Mouse (Mus musculus): ENCODE results near the gene Lca5.

Lca5 gene

DNA sequence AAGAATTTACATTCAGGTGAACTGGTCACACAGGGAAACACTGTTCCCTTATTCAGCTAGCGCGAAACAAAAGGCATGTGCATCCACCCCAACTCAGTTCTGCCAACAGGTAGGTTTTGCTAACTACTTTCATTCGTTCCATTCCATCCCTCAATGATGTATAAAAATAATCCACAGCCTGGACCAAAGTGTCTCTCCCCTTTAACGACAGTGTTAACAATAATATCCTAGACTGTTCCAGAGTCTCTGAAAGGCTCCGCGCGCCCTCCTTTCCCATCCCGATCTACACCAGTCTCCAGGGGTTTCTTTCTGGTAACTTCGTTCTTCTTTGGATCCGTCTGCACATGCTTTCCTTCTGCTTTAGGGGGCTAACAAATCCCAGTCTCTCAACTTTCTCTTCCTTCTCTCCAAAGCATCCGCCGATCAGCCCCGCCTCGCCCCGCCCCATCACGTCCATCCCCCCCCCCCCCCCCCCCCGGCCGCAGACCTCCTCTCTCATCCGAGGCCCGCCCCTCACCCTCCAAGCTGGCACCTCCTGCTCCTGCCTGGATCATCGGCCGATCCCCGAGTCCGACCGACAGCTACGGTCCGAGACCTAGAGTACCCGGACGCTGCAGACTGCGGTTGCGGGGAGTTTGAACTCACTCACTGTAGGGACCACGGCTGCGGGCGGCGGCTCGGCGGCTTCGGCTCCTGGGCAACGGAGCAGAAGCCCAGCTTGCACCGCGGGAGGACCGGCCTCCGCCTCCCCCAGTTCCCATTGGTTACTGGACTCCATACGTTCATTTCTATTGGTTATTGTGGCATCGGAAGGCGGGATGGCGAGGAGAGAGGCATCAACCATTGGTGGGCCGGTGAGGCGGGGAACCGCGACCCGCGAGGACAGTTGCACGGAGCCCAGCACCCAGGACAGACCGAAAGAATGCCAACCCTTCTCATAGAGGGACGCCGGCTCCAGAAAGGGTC lies at the start of gene Lca5:
TSS of gene Lca5 (minus strand) at position 736 of the 966 bp plus-strand sequence.
- peak; percentile 94 for DNase-seq (ENCODE audit: extremely low spot score, low spot score)

- DNase-seq (ENCODE audit: extremely low spot score, low spot score): no peak
Observed at GRCm38 (mm10) chr9:83488491-83489210, 47.7 kb upstream of the Lca5 start.

DNA sequence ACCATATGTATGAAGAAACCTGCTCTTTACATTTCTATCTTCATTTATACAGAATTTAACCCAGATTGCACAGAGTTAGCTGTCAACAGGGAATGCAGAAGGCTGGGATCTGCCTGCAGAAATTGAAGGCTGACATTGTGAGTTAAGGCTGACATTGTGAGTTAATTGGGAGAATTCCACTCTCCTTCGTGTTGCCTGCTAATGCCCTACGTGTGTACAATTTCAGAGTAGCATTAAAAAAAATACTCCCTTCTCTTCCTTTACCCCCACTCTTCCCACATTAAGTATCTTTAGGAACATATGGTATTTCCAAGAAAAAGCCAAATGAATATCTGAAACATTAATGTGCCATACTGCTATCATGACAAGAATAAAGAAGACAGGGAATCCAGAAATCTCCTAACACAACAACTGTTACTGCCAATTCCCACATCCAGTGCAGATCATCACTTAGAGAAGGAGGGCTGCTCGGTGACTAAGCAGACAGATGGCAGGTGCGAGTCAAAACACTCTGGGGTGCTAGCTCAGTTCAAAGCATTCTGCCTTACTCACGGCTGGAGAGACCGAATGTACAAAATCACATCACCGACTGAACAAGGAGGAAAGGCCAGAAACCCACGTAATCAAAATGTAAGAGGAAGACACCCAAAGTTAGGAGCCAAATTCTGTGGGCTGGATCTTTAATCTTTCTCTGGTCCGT lies 47.0 kb upstream of the Lca5 start:
- DNase-seq (ENCODE audit: extremely low spot score, low spot score): no peak

DNA sequence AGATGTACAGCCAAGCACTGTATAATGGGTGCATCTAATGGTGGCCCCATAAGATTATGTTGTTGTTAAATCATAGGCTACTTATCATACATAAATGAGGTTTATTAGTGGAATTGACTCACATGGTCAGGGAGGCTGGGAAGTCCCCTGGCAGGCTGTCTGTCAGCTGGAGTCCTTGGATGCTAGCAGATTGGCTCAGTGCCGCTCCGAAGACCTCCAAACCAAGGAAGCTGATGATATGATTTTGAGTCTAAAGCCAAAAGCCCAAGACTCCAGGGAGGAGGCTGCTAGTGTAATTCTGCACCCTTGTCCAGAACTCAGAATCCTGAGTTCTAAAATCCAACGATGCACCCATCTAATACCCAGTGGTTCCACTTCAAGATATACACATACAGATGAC lies 45.0 kb upstream of the Lca5 start:
- DNase-seq (ENCODE audit: extremely low spot score, low spot score): no peak

GRCm38 (mm10) chr9:83485357-83485756 lies 44.4 kb upstream of the Lca5 start:
- no peak for DNase-seq (ENCODE audit: extremely low spot score, low spot score)

DNA sequence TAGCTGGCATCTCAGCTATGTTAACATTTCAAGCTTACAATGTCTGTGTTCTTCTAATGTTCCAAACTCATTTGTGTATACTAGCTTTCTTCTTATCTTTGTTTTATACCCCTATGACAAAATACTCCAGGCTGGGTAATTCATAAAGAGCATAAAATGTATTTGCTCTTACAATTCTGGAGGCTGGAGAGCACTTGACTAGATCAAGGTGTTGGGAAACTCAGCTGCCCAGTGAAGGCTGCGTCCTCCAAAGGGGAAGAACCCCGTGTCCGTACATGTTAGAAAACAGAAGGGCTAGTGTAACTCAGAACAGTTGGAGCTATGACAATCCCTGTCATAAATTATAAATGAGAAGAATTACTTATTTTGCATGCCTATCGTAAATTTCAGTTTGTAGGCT lies 42.5 kb upstream of the Lca5 start:
- DNase-seq (ENCODE audit: extremely low spot score, low spot score): no peak

DNA sequence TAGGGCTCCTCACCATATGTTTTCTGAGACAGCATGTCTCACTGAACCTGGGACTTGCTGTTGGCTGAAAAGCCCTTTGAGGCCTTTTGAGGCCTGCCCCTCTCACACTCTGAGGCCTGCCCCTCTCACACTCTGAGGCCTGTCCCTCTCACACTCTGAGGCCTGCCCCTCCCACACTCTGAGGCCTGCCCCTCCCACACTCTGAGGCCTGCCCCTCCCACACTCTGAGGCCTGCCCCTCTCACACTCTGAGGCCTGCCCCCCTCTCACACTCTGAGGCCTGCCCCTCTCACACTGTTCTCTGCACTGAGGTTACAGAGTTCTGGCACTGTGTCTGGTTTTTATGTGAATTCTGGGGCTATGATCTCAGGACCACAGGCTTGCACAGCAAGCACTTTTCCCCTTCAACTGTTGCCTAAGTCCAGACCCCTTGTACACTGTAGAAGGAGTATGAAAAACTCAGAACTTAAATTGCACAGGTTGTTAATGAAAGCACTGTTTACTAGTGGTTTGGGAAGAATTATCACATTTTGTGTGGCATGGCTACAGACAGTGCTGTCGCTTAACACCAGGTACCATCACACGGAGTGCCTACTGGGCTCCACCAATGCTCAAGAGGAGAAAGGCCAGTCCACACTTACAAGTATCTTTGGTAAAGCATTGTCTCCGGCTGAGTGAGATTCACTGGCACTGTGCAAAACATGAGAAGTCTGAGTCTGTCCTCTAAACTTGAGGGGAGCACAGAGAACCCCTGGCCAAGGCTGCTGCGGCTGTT lies 41.4 kb upstream of the Lca5 start:
- peak; percentile 24 for DNase-seq (ENCODE audit: extremely low spot score, low spot score)

DNA sequence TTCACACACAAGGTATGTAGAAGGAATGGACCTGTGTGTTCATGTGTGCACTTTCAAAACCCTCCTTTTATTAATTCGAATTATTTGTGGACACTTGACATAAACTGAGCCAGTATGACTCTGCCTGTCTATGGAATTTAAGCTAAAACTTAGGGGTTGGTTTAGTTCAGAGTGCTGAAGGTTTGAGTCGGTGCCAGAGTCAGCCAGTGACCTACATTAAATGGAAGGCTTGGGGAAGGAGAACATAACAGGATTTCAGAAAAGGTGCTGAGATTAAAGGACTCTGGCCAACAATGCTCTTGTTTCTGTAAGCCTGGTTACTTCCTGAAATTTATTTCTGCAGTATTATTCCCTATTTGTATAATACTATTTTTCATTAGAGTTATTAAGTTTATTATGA lies 28.9 kb upstream of the Lca5 start:
- DNase-seq (ENCODE audit: extremely low spot score, low spot score): no peak

DNA sequence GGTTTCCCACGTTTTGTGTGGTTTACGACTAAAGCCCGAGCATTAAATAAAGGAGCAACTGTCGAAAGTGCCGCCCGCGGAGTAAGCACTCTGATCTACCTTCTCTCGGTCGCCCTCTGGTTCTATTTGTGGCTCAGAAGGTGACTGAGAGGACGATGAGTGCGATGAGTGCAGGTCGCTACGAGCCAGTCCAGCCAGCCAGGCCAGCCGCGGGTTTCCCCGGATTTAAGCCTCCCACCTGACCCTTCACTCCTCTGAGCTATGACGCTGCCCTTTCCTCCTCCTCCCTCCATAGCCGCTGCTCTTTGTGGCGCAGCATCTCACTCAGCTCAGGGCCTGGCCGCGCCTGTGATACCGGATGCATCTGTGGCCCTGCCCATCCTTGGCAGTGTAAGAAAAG lies 6.8 kb upstream of the Lca5 start:
- peak; percentile 47 for DNase-seq (ENCODE audit: extremely low spot score, low spot score)

GRCm38 (mm10) chr9:83447176-83447575 lies 6.2 kb upstream of the Lca5 start:
- DNase-seq (ENCODE audit: extremely low spot score, low spot score): peak; percentile 14

DNA sequence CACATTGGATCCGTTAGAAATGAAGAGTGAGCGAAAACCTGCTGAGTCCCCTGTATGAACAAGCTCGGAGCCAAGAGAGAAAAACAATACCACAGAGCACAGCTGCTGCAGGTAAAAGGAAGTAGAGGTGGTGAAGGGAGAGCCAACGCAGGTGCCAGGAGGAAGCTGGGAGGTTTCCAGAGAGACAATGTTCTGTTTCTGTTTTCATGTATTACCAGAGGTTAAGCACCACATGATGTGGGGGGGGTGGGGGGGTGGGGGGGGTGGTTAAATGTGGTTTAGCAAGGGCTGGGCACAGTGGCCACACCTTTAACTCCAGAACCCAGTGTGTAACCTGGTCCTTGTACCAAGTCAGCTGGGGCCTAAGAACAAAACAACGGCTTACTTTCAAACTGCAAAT lies 3.3 kb downstream of the Lca5 start:
- no peak for DNase-seq (ENCODE audit: extremely low spot score, low spot score)

DNA sequence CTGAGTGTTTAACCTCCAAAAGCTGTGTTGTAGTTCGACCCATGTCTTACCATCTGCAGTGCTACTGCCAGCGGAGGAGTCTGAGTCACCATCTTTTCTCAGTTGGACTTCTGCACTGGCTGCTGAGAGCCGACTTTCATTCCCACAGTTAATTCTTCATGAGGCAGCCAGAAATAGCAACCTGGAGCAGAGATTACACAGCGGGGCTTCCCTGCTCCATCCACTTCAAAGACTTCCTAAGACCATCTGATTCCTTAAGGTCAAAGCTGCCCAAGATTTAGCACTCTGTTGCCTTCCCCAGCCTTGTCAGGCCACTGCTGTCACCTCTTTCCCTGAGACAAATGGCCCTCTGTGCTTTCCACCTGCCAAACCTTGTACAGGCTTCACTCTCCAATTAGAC lies 6.4 kb downstream of the Lca5 start:
- DNase-seq (ENCODE audit: extremely low spot score, low spot score): no peak

GRCm38 (mm10) chr9:83433661-83434060 lies 7.3 kb downstream of the Lca5 start:
- DNase-seq (ENCODE audit: extremely low spot score, low spot score): no peak

DNA sequence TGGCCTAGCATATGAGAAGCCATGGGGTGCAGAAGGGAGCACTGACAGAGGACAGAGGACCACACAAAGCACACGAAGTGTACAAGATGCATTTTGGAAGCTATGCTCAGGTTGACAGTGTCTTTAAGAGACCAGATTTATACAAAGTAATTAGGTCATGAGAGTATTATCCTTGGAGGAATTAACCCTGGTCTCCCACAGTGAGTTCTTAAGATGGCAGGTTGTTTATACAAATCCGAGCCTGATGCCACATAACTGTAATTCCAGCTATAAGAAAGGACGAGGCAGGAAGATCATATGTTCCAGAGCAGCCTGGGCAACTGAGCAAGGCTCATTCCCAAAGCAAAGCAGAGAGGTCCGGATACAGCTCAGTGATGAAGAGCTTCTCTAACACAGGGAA lies 13.0 kb downstream of the Lca5 start:
- DNase-seq (ENCODE audit: extremely low spot score, low spot score): no peak

- no peak for DNase-seq (ENCODE audit: extremely low spot score, low spot score)
Observed at GRCm38 (mm10) chr9:83418965-83419364, 22.0 kb downstream of the Lca5 start.

GRCm38 (mm10) chr9:83413046-83413445 lies 27.9 kb downstream of the Lca5 start:
- no peak for DNase-seq (ENCODE audit: extremely low spot score, low spot score)

DNA sequence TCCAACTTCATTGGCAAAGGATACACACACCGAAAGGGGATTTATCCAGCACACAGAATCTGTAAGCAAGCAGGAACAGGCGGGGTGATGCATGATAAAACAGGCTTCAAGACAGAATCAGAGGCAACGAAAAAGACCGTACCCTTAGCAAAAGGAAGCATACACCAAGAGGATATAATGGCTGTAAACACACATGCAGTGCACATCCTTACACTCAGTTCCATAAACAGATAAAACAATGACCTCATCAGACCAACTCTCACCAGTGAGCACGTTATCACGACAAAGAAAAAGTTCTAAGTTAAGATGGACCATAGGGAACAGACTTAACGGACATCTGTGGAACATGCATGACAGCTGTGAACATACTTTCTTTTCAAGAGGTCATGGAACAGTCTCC lies 35.8 kb downstream of the Lca5 start:
- DNase-seq (ENCODE audit: extremely low spot score, low spot score): no peak

DNA sequence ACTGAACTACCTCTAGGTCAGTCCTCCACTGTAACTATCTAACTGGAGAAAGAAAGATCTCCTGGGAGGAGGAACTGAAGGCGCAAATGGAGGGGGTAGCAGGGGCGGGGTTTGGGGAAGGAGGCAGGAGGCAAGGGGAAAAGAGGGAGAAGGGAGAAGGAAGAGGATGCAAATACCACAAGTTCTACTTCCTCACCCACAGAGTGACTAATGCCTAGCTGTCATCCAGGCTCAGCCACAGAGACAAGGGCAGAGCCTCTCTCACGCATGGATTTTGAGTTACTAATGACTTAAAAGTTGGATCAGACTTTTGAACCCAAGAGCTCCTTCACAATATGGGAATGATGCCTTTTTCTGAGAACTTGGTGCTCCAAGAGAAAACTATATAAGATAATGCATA lies 40.1 kb downstream of the Lca5 start:
- no peak for DNase-seq (ENCODE audit: extremely low spot score, low spot score)

- DNase-seq (ENCODE audit: extremely low spot score, low spot score): no peak
Observed at GRCm38 (mm10) chr9:83399414-83399813, 41.5 kb downstream of the Lca5 start.

DNA sequence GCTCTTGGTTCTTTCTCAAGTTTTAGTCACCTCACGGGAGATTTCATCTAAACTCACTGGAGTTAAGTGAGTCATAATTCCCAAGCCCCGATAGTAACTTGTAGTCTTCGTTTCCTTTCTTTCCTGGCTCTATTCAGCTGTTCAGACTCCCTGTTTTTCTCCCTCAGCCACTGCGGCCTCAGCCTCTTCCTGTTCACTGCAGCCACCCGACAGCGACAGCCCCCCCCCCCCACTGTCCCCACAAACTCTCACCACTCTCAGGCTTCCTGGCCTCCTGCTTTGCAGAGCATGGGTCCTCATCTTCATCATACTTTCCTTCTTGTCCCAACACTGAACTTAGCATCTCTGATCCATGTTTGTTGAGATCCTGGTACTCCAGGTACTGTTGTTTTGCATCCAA lies 42.7 kb downstream of the Lca5 start:
- no peak for DNase-seq (ENCODE audit: extremely low spot score, low spot score)

DNA sequence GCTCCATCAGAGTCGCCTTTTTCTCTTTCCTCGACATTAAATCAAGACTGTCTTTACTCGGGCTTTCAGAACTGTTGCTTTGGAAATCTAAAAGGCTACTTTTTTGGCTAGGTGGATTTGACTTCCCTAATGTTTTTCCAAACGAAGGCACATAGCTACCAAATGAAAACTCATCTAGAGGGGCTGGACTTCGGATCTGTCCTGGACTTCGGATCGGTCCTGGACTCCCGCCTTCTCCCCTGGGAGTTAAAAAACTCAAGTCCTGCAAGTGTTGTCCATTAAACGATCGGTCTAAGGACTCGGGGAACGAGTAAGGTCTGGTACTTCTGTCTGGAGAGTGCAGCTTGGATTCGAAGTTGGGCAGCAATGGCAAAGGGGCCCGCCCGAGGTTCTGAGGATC lies 45.5 kb downstream of the Lca5 start:
- DNase-seq (ENCODE audit: extremely low spot score, low spot score): no peak

Measured in neural tube, embryonic 10.5 days (tissue).